Mouse (Mus musculus) midbrain, embryonic 11.5 days (tissue): ENCODE measurements around the gene Sec14l2. TPM values are rescaled to one million over a fixed set of nuclear protein-coding genes. Genes with fewer than 3 reads are reported as not detected.
"Not testable (repeated sequence)": the region's sequence is repeated elsewhere in the genome, so short reads cannot be mapped to it uniquely, and the experiment has no call there.

ENCODE experiments used
- ATAC-seq: fragments of 200-750 bp; cut with Nextera tagmentation; 2 replicates; pipeline ENCODE4 v1.8.0; 2017; ENCODE audit warnings: moderate TSS enrichment, moderate library complexity; ENCODE audit not compliant: low FRiP score
- DNase-seq: peaks from one replicate; pipeline ENCODE4 v3.0.0; 2015; ENCODE audit warnings: low spot score; ENCODE audit errors: missing footprints
- H3K27ac ChIP-seq: fragments of 300-500 bp; sonication (generic); 2 replicates; pipeline ENCODE4 v1.5.1; 2014; ENCODE audit warnings: low read depth, low read length
- H3K27me3 ChIP-seq: fragments of 300-500 bp; sonication (generic); 2 replicates; pipeline ENCODE4 v1.6.1; 2014; ENCODE audit warnings: mild to moderate bottlenecking, low read length, moderate library complexity, mixed read lengths; ENCODE audit not compliant: control insufficient read depth, insufficient read depth
- H3K36me3 ChIP-seq: fragments of 300-500 bp; sonication (generic); 2 replicates; pipeline ENCODE4 v1.6.1; 2014; ENCODE audit warnings: mild to moderate bottlenecking, low read length, moderate library complexity, mixed read lengths; ENCODE audit not compliant: control insufficient read depth, insufficient read depth
- H3K4me1 ChIP-seq: fragments of 300-500 bp; sonication (generic); 2 replicates; pipeline ENCODE4 v1.6.1; 2014; ENCODE audit warnings: low read length; ENCODE audit not compliant: control insufficient read depth, insufficient read depth
- H3K4me2 ChIP-seq: fragments of 300-500 bp; sonication (generic); 2 replicates; pipeline ENCODE4 v1.6.1; 2014; ENCODE audit warnings: mild to moderate bottlenecking, moderate library complexity
- H3K4me3 ChIP-seq: fragments of 300-500 bp; sonication (generic); 2 replicates; pipeline ENCODE4 v1.5.1; 2014; ENCODE audit warnings: low read depth, low read length
- H3K9ac ChIP-seq: fragments of 300-500 bp; sonication (generic); 2 replicates; pipeline ENCODE4 v1.6.1; 2014; ENCODE audit warnings: low read length
- H3K9me3 ChIP-seq: fragments of 300-500 bp; sonication (generic); 2 replicates; pipeline ENCODE4 v1.6.1; 2016; ENCODE audit warnings: low read length; ENCODE audit not compliant: control insufficient read depth
- whole genome bisulfite sequencing: fragments of 180-500 bp; shearing (Covaris S2); extraction: QIAGEN DNeasy Blood & Tissue Kit; methylation state at CpG from one replicate; pipeline ENCODE4 v1.1.7; 2014; 5-methylcytosine and 5-hydroxymethylcytosine counted together
- polyA plus RNA-seq: library from polyadenylated mRNA; unstranded; fragments of >200 nt; fragmentation: Nextera tagmentation; extraction: Ambion mirVana; gene quantifications from 2 replicates; pipeline ENCODE4 v1.2.1, GENCODE M21; 2014

Sec14l2 gene
- polyA plus RNA-seq, 1 experiment from 2014 or later = 1.9 TPM

GRCm38 (mm10) chr11:4118081-4118921 is 4.9 kb downstream of the Sec14l2 start:
- 0 out of 2 replicates have a peak, but pooled peaks cover 2% of the 10 kb centered on the region for H3K27me3 ChIP-seq
- peak overlapping the region; percentile 76 for H3K9ac ChIP-seq
- H3K4me3 ChIP-seq = peak overlapping the region; percentile 56
- peak; percentile 77 for ATAC-seq
- no peaks in the 10 kb centered on the region for H3K9me3 ChIP-seq
- H3K27ac ChIP-seq = no peak overlapping the region
- peak overlapping the region; percentile 97 for H3K4me2 ChIP-seq
- peak; percentile 97 for DNase-seq
- no peaks in the 10 kb centered on the region for H3K36me3 ChIP-seq
- WGBS = 3% methylated on average over 41 of the region's 41 CpGs
- H3K4me1 ChIP-seq = no peaks in the 10 kb centered on the region

- Histone ChIP-seq H3K27me3 (0 out of 2 replicates have a peak, but pooled peaks cover 2% of the 10 kb centered on the region), H3K9me3 (no peaks in the 10 kb centered on the region), H3K36me3 (no peaks in the 10 kb centered on the region), H3K4me3 (peak overlapping the region; percentile 56), H3K4me1 (no peaks in the 10 kb centered on the region), H3K4me2 (peak overlapping the region; percentile 97), H3K27ac (no peak overlapping the region), H3K9ac (no peak overlapping the region; the same call in none of the 2 replicates)
- no peak for DNase-seq
- 35% methylated on average over 3 of the region's 3 CpGs for WGBS
- no peak for ATAC-seq
Observed at GRCm38 (mm10) chr11:4117372-4118071, 5.7 kb downstream of the Sec14l2 start.

GRCm38 (mm10) chr11:4116458-4117141 is 6.6 kb downstream of the Sec14l2 start:
- no peaks in the 10 kb centered on the region for H3K9me3 ChIP-seq
- H3K4me1 ChIP-seq = no peaks in the 10 kb centered on the region
- 69% methylated on average over 11 of the region's 11 CpGs for WGBS
- no peak overlapping the region for H3K4me3 ChIP-seq
- H3K36me3 ChIP-seq = no peaks in the 10 kb centered on the region
- H3K9ac ChIP-seq = no peak overlapping the region
- H3K4me2 ChIP-seq = no peak overlapping the region
- H3K27ac ChIP-seq = no peak overlapping the region
- no peak for ATAC-seq
- H3K27me3 ChIP-seq = 0 out of 2 replicates have a peak, but pooled peaks cover 2% of the 10 kb centered on the region
- DNase-seq = no peak

GRCm38 (mm10) chr11:4115407-4115806 is 7.8 kb downstream of the Sec14l2 start:
- WGBS = 92% methylated on average over 4 of the region's 4 CpGs
- Histone ChIP-seq H3K36me3 (no peaks in the 10 kb centered on the region), H3K4me2 (no peak overlapping the region), H3K9ac (no peak overlapping the region), H3K9me3 (no peaks in the 10 kb centered on the region), H3K4me3 (no peak overlapping the region), H3K27ac (no peak overlapping the region), H3K4me1 (no peaks in the 10 kb centered on the region), H3K27me3 (0 out of 2 replicates have a peak, but pooled peaks cover 2% of the 10 kb centered on the region)
- ATAC-seq (no peak), DNase-seq (no peak)

GRCm38 (mm10) chr11:4114541-4114940 is 8.7 kb downstream of the Sec14l2 start:
- not testable (repeated sequence) for H3K36me3 ChIP-seq, H3K4me1 ChIP-seq, H3K27me3 ChIP-seq, H3K27ac ChIP-seq, H3K9me3 ChIP-seq, ATAC-seq, H3K4me3 ChIP-seq, H3K4me2 ChIP-seq, H3K9ac ChIP-seq, DNase-seq
- 85% methylated on average over 6 of the region's 6 CpGs for WGBS

- DNase-seq (no peak), ATAC-seq (no peak)
Observed at GRCm38 (mm10) chr11:4113970-4114369, 9.2 kb downstream of the Sec14l2 start.

GRCm38 (mm10) chr11:4113496-4113895 is 9.7 kb downstream of the Sec14l2 start:
- H3K27me3 ChIP-seq = 0 out of 2 replicates have a peak, but pooled peaks cover 2% of the 10 kb centered on the region
- no peak overlapping the region for H3K9ac ChIP-seq
- no peaks in the 10 kb centered on the region for H3K4me1 ChIP-seq
- no peak overlapping the region for H3K4me3 ChIP-seq
- no peak for DNase-seq
- no peaks in the 10 kb centered on the region for H3K9me3 ChIP-seq
- no peak overlapping the region for H3K27ac ChIP-seq
- H3K4me2 ChIP-seq = no peak overlapping the region
- WGBS = 81% methylated on average over 4 of the region's 4 CpGs
- no peaks in the 10 kb centered on the region for H3K36me3 ChIP-seq
- ATAC-seq = no peak

More at GRCm38 (mm10) chr11:4113970-4114369, 9.2 kb downstream of the Sec14l2 start:
- H3K4me3 ChIP-seq = no peak overlapping the region
- no peak overlapping the region for H3K4me2 ChIP-seq
- 86% methylated on average over 6 of the region's 6 CpGs for WGBS
- H3K9ac ChIP-seq = no peak overlapping the region
- H3K36me3 ChIP-seq = no peaks in the 10 kb centered on the region
- H3K27me3 ChIP-seq = 0 out of 2 replicates have a peak, but pooled peaks cover 2% of the 10 kb centered on the region
- H3K9me3 ChIP-seq = no peaks in the 10 kb centered on the region
- no peaks in the 10 kb centered on the region for H3K4me1 ChIP-seq
- no peak overlapping the region for H3K27ac ChIP-seq

- 0 out of 2 replicates have a peak, but pooled peaks cover under 1% of the 10 kb centered on the region for H3K27me3 ChIP-seq
- no peaks in the 10 kb centered on the region for H3K9me3 ChIP-seq
- no peak overlapping the region for H3K4me2 ChIP-seq
- ATAC-seq (no peak), DNase-seq (no peak)
- H3K4me3 ChIP-seq = no peak overlapping the region
- H3K27ac ChIP-seq = no peak overlapping the region
- no peak overlapping the region for H3K9ac ChIP-seq
- H3K4me1 ChIP-seq = no peaks in the 10 kb centered on the region
- WGBS = 91% methylated on average over 6 of the region's 6 CpGs
- no peaks in the 10 kb centered on the region for H3K36me3 ChIP-seq
Observed at GRCm38 (mm10) chr11:4112861-4113260, 10.4 kb downstream of the Sec14l2 start.
